Mouse (Mus musculus): Measurements from ENCODE around the gene Gm36028. TPM values are rescaled to one million over a fixed set of nuclear protein-coding genes. Genes with fewer than 3 reads are reported as not detected.

Gene Gm36028
- under 1 TPM in 1 of 2 experiments, not detected in 1; 0.45 TPM for total RNA-seq (2021)

DNA sequence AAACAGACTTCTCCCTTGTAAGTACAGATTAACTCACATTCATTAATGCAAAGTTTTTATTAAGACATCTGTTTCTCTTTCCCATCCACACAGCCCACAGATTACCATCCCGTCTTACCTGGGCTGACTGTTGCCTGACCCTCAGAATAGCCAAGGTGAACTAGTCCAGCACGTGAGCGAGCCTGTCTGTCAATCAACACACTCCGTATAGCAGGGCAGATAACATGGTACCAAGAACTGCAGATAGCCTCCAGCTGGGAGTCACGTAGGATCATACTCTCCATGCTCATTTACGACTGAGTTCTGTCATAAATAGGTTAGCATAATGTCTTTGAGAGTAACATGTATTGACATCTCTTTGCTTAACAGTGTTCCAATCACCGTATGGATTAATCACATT lies at the start of gene Gm36028:
Gene Gm36028, minus strand, starts transcription at position 118 of the 400 bp plus-strand sequence.
- intact Hi-C loops (cut with DNase I) = no loop called here
- DNase-seq = no peak

DNA sequence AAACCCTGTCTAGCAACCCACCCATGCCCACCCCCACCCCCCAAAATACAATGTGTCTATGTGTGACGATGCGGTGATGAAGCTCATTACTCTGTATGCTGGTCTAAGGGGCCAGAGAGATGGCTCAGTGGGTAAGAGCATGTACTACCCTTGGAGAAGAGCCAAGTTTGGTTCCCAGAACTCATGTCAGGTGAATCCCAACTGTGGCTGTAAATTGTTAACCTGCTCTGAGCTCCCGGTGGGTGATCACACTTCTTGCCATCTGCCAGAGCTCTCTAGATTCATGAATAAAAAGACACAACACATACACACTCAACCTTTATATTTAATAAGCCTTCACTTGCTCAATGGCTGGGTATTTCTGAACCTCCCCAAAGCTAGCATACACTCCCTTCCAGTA lies 45.5 kb upstream of the Gm36028 start:
- intact Hi-C loops (cut with DNase I) = no loop called here

DNA sequence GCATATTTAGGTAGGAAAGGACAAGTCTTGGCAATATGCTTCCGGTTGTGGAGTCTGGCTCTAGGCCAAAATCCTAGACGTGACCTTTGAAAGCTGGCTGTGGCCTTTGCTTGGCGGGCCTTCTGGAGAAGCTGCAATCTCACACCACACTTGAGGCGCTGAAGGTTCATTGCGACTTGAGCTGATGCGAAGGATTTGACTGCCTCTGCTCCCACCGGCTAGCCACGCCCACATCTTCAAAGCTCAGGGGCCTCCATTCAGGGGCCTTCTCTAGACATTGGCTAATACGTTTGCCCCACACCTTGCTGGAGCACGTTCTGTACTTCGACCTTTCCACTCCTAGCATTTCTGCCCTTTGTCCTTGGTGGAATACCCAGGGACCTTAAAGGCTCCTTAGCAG lies 40.4 kb upstream of the Gm36028 start:
- intact Hi-C loops (cut with DNase I) = no loop called here
- DNase-seq = no peak

More for the DNA sequence above, 45.5 kb upstream of the Gm36028 start:
- DNase-seq = no peak

DNA sequence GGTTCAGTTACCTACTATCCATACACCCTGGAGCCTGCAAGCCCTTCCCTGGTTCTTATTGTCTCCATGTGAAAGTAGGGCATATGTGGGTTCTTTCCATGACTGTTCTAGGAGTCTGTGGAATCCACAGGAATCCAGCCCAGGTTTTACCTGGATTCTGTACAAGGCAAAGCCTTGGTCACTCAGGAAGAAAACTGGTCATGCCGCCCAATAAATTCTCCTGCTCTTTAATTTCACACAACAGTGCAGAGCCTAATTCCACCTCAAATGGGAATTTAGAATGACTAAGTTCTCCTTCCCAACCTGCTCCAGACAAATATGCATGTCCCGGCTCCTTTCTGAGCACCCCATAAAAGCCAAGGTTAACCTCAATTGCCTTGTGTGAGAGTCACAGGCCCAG lies 38.4 kb upstream of the Gm36028 start:
- intact Hi-C loops (cut with DNase I) = no loop called here
- DNase-seq = no peak

DNA sequence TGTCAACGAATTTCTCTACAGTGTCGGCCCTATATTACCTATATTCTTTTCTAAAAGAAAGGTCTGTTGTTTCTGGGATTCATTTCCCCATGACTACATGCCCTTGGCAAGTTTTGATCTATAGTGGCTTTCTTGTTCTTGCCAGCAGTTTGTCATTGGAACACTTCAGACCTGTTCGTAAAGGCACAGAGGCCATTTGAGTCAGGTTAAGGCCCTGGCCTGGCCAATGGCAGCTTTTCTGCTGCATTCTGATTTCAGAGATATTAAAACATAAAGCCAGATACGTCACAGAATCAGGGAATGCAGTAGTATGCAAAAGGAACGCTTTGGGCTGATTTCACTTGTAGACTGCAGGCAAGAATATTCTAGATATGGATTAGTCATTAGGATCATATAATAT lies 37.8 kb upstream of the Gm36028 start:
- DNase-seq = no peak
- intact Hi-C loops (cut with DNase I) = no loop called here

DNA sequence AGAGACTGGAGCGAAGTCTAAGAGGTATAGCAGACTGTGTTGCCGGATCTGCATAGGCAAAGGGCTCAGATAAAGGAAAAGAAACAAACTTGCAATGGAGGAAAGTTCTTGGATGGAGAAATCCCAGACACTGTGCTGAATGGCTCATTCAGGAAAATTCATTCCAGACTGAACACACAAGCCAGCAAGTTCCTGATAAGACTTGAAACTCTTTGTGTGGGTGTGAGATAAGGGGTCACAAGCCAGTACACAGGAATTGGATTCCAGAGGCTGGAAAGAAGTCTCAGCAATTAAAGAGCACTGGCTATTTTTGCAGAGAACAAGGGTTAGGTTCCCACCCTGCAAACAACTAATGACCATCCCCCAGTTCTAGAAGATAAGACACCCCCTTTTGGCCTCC lies 33.0 kb upstream of the Gm36028 start:
- DNase-seq = peak; percentile 54 to 61

DNA sequence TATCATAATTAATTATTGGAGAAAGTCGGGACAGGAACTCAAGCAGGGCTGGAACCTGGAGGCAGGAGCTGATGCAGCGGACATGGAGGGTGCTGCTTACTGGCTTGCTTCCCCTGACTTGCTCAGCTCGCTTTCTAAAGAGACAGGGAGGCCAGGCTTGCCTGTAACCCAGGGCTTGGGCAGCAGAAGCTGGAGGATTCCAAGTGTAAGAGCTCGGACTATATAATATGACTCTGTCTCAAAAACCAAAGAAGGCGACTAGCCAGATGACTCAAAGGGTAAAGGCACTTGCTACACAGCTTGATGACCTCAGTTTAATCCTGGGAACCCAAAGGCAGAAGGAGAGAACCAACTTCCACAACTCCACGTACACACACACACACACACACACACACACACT lies 32.4 kb upstream of the Gm36028 start:
- DNase-seq = no peak
- intact Hi-C loops (cut with DNase I) = no loop called here

More for the DNA sequence above, 33.0 kb upstream of the Gm36028 start:
- intact Hi-C loops (cut with DNase I) = no loop called here

DNA sequence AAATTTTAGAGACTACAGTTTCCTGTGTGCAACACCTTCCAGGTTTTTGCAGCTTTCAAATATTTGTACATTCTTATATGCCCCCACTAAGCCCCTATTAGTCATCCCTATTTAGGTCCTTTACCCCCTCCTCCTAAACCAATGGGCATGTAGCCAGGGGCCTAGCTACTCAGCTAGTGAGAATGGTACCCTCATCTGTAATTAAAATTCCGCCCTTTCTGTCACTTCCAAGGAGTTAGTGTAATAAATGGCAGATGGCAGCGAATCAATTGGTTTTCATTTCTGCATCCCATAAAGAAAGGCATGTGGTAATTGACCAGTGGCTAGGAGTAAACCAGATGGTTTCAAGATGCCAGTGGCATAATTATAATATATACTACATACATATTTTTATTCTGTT lies 31.7 kb upstream of the Gm36028 start:
- intact Hi-C loops (cut with DNase I) = no loop called here

DNA sequence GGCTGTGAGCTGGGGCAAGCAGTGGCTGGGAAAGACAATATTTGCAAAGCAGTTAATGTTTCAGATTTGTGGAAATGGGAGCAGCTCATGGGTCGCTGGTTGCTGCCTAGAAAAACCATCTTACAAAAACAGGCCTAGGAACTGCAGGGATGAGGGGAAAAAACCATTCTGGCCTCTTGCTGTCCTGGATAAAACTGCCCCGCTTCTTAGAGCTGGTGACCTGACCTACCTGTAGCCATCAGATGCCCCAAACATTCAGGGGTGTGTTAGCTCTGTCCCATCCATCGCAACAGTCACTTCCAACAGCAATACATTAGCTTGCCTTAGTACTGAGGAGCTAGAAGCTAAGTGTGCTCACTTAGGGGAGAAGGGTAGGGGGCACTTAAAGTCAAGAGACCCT lies 28.0 kb upstream of the Gm36028 start:
- intact Hi-C loops (cut with DNase I) = no loop called here
- no peak for DNase-seq

More for the DNA sequence above, 31.7 kb upstream of the Gm36028 start:
- no peak for DNase-seq

DNA sequence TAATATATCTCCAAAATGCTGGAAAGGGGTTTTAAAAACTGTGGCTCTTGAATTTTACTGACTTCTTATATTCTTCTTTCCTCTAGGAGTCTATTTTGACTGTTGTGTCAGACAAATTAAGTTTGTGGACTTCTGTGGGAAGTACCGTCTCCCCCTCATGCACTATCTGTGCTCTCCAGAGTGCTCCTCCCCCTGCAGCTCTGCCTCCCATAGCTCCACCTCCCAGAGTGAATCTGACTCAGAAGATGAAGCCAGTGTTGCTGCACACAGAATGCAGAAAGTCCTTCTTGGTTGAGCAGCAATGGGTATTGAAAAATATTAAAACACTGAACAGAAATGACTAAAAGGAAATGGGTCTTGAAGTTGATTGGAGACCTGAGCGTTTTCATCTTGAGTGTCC lies 20.2 kb upstream of the Gm36028 start:
- no peak for DNase-seq
- intact Hi-C loops (cut with DNase I) = no loop called here

DNA sequence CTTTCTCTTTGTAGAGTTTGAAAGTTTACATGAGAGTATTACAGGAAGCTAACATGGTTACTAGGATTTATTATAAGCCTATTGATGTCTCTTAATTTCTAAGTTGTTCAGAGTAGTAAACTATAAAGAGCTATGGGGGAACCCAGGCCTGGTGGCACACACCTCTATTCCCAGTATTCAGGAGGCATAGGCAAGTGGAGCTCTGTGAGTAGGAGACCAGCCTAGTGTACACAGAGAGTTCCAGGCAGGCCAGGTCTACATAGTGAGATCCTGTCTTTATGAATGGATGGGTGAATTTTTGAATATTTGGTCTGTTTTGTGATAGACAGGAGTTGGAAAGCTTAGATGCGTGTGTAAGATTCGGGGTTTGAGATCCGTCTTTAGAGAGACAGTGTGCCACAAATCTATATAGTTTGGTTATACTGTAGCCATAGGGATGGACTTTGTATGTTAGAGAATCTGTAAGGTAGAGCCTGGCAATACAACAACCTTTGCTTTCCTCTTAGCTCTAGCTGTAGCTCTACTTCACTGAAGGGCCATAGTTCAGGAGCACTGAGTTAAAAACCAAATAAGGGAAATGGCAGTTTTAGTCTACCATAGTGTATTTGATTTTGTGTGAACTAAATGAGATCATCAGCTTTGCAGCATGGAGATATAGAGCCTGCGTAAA lies 18.9 kb upstream of the Gm36028 start:
- intact Hi-C loops (cut with DNase I) = no loop called here
- no peak for DNase-seq

DNA sequence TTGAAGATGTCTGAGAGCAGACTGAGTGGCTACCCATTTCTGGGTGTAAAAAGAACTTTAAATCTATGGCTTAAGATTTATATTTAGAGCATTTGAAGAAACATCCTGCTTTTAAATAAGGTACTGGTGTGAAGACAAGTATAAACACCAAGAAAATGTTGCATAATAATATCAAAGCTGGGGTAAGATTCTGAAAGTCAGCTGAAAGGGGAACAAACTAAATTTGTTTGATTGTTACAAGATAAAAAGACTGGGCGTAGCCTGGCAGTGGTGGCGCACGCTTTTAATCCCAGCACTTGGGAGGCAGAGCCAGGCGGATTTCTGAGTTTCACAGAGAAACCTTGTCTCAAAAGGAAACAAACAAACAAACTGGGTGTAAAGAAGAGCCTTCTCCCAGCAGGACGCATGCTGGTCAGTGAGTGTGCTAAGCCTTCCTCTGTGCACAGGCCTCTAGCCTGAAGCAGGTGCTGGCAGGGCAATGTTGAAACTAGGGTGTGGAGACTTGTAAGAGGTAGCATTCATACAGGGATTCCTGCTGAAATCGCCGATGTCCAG lies 18.1 kb upstream of the Gm36028 start:
- no peak for DNase-seq
- intact Hi-C loops (cut with DNase I) = no loop called here

DNA sequence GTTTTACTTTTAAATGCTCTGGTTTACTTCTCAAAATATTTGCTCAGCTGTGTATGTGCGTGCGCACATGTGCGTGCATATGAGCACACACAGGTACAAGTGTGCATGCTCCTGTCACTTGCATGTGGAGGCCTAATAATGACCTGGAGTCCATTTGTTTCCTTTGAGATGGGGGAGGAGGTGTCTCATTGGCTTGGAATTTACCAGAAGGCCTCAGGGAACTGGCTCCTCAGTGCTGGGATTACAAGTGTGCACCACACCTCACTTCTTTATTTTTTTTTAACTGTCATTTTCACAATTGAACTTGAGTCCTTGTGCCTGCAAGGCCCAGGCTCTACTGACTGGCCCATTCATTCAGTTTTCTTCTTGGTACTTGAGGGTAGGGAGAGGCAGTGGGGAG lies 16.5 kb upstream of the Gm36028 start:
- intact Hi-C loops (cut with DNase I) = no loop called here
- DNase-seq = no peak

DNA sequence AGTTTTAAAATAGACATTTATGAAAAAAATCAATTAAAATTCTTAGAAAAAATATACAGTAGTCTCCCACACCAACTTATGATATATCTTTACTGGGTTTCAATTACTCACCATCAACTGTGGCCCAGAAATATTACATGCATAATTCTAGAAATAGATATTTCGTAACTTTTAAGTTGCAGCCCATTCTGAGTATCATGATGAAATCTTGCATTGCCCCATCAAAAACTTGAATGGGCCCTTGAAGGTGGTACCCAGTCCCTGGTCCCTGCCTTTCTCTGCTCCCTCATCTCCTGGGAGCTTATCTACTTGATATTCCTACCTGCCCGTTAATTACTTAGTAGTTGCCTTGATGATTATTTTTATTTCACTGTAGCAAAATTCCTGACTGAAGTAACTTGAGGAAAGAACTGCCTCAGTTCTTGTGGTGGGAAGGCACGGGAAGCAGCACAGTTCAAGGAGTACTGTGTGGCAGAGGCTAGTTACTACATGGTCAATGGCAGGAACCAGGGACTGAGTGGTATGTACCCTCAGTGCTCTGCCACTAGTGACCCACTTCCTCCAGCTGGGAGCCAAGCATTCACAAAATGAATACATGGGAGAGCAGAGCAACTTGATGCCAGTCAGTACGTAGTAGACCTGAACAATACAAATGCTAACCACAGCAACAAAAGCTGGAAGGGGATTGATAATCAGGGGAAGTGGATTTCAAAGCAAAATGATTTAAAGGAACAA lies 13.7 kb upstream of the Gm36028 start:
- intact Hi-C loops (cut with DNase I) = loop anchor here (5.0 kb wide), 1 partner anchor 218 kb away; no protein-coding TSS in a partner anchor
- no peak for DNase-seq

DNA sequence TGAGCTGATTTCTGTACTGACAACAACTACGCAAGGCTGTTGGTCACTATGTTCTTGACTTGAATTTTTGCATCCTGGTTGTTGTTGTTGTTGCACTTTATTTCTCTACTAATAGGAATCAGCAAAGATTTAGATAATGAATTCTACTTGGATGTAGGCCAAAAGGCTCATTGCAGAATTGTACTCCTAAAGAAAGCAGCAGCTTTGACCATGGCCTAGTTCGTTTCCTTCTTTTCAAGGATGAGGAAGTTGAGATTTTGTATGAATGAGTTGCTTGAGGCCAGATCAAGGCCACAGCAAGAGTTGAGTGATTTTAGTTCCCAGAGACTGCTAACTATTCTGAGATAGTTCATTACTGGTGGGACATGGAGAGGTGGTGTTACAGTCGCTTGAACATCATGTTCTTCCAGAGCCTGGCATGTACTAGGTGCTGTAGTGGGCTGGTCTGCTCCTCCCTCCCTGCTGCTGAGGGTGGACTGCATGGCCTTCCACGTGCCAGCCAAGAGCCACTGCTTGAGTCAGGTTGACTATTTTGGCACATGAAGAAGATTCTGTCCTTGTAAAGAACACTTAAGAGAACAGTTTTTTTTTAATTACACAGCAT lies 10.3 kb upstream of the Gm36028 start:
- intact Hi-C loops (cut with DNase I) = loop anchor here (5.0 kb wide), 1 partner anchor 221 kb away; no protein-coding TSS in a partner anchor

DNA sequence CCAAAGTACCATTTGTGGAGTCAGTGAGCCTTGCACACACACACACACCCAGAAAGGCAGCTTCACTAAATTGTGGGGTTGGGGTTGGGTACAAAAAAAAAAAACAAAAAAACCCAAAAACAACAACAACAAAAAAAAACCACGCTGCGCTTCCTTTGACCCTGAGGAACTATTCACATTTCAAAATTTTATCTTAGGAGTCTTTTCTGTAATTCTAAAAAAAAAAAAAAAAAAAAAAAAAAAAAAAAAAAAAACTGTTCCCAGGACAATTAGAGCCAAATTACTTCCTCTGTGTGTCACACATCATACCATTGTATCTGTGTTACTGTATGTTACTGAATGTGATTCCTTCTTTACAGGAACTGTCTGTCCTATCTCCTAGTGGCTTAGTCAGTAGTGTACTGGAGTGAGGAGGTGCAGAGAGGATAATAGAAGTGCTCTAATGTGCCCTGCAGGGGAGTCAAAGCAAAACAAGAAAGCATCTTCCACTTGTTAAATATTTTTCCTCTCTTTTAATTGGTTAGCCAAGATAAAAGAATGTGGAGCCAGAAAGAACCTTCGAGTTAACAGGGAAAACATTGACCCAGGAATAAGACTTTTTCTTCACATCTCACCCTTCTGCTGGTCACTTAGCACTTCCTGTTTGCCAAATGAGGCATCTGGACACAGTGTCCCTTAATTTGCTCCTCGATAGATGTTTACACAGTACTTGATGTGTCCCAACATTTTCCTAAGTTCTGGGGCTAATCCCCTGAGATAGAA lies 8.7 kb upstream of the Gm36028 start:
- peak in 1 of 2 experiments; percentile 17 for DNase-seq
- intact Hi-C loops (cut with DNase I) = loop anchor here (2.0 to 5.0 kb wide), 5 partner anchors 37 to 223 kb away; no protein-coding TSS in a partner anchor

More for the DNA sequence above, 10.3 kb upstream of the Gm36028 start:
- peak; percentile 40 to 62 for DNase-seq

DNA sequence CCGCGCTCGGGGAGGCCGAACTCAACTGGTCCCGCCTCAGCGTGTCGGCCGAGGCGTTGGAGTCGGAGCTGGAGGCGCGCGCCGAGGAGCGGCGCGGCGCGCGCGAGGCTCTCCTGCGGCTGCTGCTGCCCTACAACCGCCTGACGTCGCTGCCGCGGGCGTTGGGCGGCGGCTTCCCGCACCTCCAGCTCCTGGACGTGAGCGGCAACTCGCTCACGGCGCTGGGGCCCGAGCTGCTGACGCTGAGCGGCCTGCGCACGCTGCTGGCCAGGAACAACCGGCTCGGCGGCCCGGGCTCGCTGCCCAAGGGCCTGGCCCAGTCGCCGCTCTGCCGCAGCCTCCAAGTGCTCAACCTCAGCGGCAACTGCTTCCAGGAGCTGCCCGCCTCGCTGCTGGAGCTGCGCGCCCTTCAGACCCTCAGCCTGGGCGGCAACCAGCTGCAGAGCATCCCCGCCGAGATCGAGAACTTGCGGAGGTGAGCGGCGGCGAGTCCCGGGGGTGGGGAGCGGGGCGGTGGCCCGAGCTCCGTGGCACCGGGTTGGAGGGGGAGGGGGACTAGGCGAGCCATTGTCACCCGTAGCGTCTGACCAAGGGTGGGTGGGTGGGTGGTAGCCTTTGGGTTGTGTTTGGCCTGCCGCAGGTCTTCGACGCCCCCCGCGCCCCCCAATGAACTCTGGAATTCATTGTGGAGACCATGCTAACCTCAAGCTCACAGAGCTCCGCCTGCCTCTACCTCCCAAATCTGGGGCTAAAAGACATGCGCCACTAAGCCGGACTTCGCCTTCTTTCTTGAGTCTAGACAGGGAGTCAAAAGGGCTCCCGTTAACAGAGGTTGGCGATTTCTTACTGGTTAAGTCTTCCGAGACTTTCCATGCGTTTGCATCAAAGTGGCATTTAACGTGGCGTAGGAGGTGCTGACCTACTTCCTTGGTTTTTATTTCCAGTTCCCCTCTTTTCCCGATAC lies 7.8 kb upstream of the Gm36028 start:
- DNase-seq = peak in 1 of 2 experiments; percentile 50
- intact Hi-C loops (cut with DNase I) = loop anchor here (2.0 to 5.0 kb wide), 4 partner anchors 36 to 184 kb away; no protein-coding TSS in a partner anchor

DNA sequence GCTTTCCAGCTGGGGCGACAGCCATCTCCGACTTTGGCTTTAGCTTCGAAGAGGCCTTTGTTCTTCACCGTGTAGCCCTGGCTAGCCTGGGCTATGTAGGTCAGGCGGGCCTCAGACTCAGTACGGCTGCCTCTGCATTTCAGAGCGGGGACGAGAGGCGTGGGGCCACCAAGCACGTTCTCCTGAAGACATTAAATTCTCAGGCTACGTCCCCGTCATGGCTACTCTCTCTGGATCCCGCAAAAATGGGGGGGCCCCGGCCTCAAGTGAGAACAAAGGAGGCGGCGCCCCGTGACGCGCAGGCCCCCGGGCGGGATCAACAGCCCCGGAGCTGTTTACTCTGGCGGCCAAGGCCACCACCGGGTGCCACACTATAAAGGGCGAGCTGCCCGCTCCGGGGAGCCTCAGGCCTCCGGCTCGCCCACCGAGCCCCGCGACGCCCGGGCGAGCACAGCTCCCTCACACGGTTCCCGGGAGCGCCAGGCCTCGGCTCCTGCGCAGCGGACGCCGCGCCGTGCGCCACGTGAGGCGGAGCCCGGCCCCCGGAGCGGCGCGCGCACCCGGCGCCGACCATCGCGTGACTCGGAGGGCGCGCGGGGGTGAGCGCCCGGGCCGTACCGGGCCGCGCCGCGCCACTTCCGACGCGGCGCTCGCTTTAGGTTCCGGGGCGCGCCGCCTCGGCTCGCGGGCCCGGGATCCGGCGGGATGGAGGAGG lies 7.0 kb upstream of the Gm36028 start, which contains the start of gene Lrrc58:
Gene Lrrc58, plus strand, starts transcription at position 599 of the 715 bp plus-strand sequence.
- intact Hi-C loops (cut with DNase I) = loop anchor here (2.0 to 5.0 kb wide), 5 partner anchors 15 to 183 kb away; no protein-coding TSS in a partner anchor

More for the DNA sequence above, 7.0 kb upstream of the Gm36028 start, which contains the start of gene Lrrc58:
- peak; percentile 90 to 91 for DNase-seq

Data from heart, postnatal 10 days (tissue).